Mouse (Mus musculus): ENCODE data around the gene 1700025G04Rik. TPM values are rescaled to one million over a fixed set of nuclear protein-coding genes. Genes with fewer than 3 reads are reported as not detected.

Gene 1700025G04Rik
- polyA plus RNA-seq, 1 experiment from 2014 or later = 25.8 TPM

DNA sequence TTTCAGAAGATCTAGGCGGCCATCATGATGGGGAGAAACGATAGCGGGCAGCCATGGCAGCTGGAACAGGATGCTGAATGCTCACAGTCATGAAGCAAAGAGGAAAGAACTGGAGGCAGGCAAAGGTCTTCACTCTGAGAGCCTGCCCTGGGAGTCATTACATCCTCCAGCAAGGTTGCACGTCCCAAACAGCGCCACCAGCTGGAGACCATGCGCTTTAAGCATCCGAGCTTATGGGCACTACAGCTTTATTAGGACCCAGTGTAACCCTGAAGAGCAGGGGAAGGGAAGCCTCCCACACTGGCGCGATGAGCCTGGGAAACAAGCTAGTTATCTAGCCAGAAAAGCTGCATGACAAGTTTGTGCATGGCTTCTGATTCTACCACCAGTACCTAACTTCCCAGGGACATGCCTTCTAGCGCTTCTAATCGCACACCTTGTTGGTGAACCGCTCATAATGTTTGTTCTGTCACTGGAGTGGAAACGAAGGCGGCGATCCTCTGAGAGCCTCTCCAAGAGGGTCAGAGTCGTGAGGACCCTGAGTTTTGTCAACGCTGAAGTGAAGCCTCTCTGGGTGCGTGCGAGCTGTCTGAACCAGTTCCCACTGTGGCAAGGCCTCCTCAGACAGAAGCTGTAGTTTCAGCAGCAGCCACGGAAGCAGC is 228.5 kb downstream of the 1700025G04Rik start:
- H3K4me1 ChIP-seq (replicated peaks; ENCODE audit: control insufficient read depth, insufficient read depth, low read length) = no peaks in the 10 kb centered on the region
- 59% methylated on average over 20 of the region's 20 CpGs for WGBS
- no peaks in the 10 kb centered on the region for H3K27me3 ChIP-seq (replicated peaks; ENCODE audit: control insufficient read depth, insufficient read depth, low read length)
- H3K9ac ChIP-seq (ENCODE audit: low read depth, low read length) = no peak overlapping the region
- TF ChIP-seq CTCF (IDR thresholded peaks at IDR 0.05; ENCODE audit: low read depth) = peak; percentile 50
- no peak for ATAC-seq
- H3K36me3 ChIP-seq (ENCODE audit: control insufficient read depth, insufficient read depth) = no peaks in the 10 kb centered on the region
- no peak overlapping the region for H3K27ac ChIP-seq (ENCODE audit: low read depth, low read length)
- H3K4me2 ChIP-seq (replicated peaks; ENCODE audit: low read depth) = peak overlapping the region; percentile 13; the same call in 1 of the 2 replicates
- H3K9me3 ChIP-seq (ENCODE audit: control insufficient read depth) = no peaks in the 10 kb centered on the region
- no peak overlapping the region; the same call in 1 of the 2 replicates for H3K4me3 ChIP-seq (ENCODE audit: low read depth, low read length)

DNA sequence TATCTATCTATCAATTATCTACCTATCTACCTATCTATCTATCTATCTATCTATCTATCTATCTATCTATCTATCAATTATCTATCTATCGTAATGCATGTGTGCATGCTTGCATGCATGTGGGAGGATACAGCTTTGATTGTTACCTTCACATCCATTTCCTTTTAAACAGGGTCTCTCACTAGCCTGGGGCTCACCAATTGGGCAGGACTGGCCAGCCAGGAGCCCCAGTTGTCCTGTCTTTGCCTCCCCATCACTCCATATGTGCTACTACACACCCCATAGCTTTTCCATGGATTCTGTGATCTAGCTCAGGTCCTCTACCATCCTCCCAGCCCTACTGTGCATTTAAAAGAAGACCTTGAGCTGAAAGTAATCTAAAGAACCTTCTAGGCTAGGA is 231.5 kb downstream of the 1700025G04Rik start:
- TF ChIP-seq CTCF (IDR thresholded peaks at IDR 0.05; ENCODE audit: low read depth) = no peak
- ATAC-seq = no peak
- no peaks in the 10 kb centered on the region for H3K36me3 ChIP-seq (ENCODE audit: control insufficient read depth, insufficient read depth)
- no peak overlapping the region for H3K27ac ChIP-seq (ENCODE audit: low read depth, low read length)
- H3K9ac ChIP-seq (ENCODE audit: low read depth, low read length) = no peak overlapping the region
- no peaks in the 10 kb centered on the region for H3K9me3 ChIP-seq (ENCODE audit: control insufficient read depth)
- H3K4me1 ChIP-seq (replicated peaks; ENCODE audit: control insufficient read depth, insufficient read depth, low read length) = no peaks in the 10 kb centered on the region
- H3K4me2 ChIP-seq (replicated peaks; ENCODE audit: low read depth) = no peak overlapping the region
- WGBS = 91% methylated on average over 1 of the region's 1 CpGs
- no peaks in the 10 kb centered on the region for H3K27me3 ChIP-seq (replicated peaks; ENCODE audit: control insufficient read depth, insufficient read depth, low read length)
- H3K4me3 ChIP-seq (ENCODE audit: low read depth, low read length) = no peak overlapping the region

GRCm38 (mm10) chr1:151855561-151855960 is 234.4 kb downstream of the 1700025G04Rik start:
- H3K27me3 ChIP-seq (replicated peaks; ENCODE audit: control insufficient read depth, insufficient read depth, low read length) = no peaks in the 10 kb centered on the region
- no peak overlapping the region for H3K27ac ChIP-seq (ENCODE audit: low read depth, low read length)
- 58% methylated on average over 1 of the region's 1 CpGs for WGBS
- no peaks in the 10 kb centered on the region for H3K9me3 ChIP-seq (ENCODE audit: control insufficient read depth)
- no peak overlapping the region for H3K9ac ChIP-seq (ENCODE audit: low read depth, low read length)
- no peaks in the 10 kb centered on the region for H3K36me3 ChIP-seq (ENCODE audit: control insufficient read depth, insufficient read depth)
- ATAC-seq = no peak
- H3K4me3 ChIP-seq (ENCODE audit: low read depth, low read length) = no peak overlapping the region
- no peaks in the 10 kb centered on the region for H3K4me1 ChIP-seq (replicated peaks; ENCODE audit: control insufficient read depth, insufficient read depth, low read length)
- no peak overlapping the region for H3K4me2 ChIP-seq (replicated peaks; ENCODE audit: low read depth)
- no peak for TF ChIP-seq CTCF (IDR thresholded peaks at IDR 0.05; ENCODE audit: low read depth)

- WGBS = 85% methylated on average over 3 of the region's 3 CpGs
- H3K4me1 ChIP-seq (replicated peaks; ENCODE audit: control insufficient read depth, insufficient read depth, low read length) = no peaks in the 10 kb centered on the region
- H3K4me2 ChIP-seq (replicated peaks; ENCODE audit: low read depth) = no peak overlapping the region
- H3K9ac ChIP-seq (ENCODE audit: low read depth, low read length) = no peak overlapping the region
- H3K9me3 ChIP-seq (ENCODE audit: control insufficient read depth) = 0 out of 2 replicates have a peak, but pooled peaks cover 4% of the 10 kb centered on the region
- no peak overlapping the region for H3K27ac ChIP-seq (ENCODE audit: low read depth, low read length)
- H3K36me3 ChIP-seq (ENCODE audit: control insufficient read depth, insufficient read depth) = no peaks in the 10 kb centered on the region
- H3K4me3 ChIP-seq (ENCODE audit: low read depth, low read length) = no peak overlapping the region
- no peaks in the 10 kb centered on the region for H3K27me3 ChIP-seq (replicated peaks; ENCODE audit: control insufficient read depth, insufficient read depth, low read length)
- ATAC-seq = no peak
- TF ChIP-seq CTCF (IDR thresholded peaks at IDR 0.05; ENCODE audit: low read depth) = no peak
Measured at GRCm38 (mm10) chr1:151851976-151852375, 237.9 kb downstream of the 1700025G04Rik start.

DNA sequence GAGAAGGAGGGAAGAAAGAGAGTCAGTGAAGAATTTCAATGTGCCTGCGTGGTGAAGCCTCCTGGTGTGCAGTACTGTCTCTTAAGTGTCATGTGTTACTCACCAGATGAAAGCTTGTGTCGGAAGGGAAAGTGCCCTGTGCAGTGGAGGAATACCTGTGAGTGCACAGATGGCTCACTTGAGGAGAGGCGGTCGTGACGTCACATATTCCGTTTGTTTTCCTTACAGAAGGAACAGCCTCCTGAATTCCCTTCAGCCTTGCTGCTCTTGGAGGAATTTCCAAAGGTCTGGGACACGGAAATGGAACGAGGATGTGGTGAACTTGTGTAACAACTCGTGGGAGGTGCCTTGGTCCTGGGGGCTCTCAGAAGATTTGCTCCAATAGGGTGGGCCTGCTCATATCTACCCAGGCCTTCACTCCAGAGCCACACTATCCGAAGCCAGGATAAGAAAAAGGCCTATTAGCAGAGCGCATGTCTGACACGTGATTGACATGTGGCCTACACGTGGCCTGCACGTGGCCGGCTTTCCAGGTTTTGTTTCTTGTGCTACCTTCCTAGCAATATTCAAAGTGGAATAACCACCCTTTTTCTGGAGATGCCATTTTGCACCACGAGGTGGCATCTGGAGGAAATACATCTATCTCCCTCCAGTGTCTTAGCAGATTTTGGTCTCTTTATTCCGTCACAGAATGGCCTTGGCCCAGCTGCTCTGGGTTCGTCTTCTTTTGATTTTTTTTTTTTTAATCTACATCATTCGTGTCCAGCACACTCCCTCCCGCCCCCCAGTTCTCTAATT is 238.7 kb downstream of the 1700025G04Rik start:
- Histone ChIP-seq H3K4me2 (replicated peaks; ENCODE audit: low read depth) (no peak overlapping the region), H3K9ac (ENCODE audit: low read depth, low read length) (no peak overlapping the region), H3K9me3 (ENCODE audit: control insufficient read depth) (0 out of 2 replicates have a peak, but pooled peaks cover 4% of the 10 kb centered on the region), H3K27ac (ENCODE audit: low read depth, low read length) (no peak overlapping the region), H3K4me3 (ENCODE audit: low read depth, low read length) (no peak overlapping the region), H3K36me3 (ENCODE audit: control insufficient read depth, insufficient read depth) (no peaks in the 10 kb centered on the region), H3K27me3 (replicated peaks; ENCODE audit: control insufficient read depth, insufficient read depth, low read length) (no peaks in the 10 kb centered on the region), H3K4me1 (replicated peaks; ENCODE audit: control insufficient read depth, insufficient read depth, low read length) (no peaks in the 10 kb centered on the region)
- TF ChIP-seq CTCF (IDR thresholded peaks at IDR 0.05; ENCODE audit: low read depth) = peak; percentile 35
- no peak for ATAC-seq
- WGBS = 90% methylated on average over 20 of the region's 20 CpGs

DNA sequence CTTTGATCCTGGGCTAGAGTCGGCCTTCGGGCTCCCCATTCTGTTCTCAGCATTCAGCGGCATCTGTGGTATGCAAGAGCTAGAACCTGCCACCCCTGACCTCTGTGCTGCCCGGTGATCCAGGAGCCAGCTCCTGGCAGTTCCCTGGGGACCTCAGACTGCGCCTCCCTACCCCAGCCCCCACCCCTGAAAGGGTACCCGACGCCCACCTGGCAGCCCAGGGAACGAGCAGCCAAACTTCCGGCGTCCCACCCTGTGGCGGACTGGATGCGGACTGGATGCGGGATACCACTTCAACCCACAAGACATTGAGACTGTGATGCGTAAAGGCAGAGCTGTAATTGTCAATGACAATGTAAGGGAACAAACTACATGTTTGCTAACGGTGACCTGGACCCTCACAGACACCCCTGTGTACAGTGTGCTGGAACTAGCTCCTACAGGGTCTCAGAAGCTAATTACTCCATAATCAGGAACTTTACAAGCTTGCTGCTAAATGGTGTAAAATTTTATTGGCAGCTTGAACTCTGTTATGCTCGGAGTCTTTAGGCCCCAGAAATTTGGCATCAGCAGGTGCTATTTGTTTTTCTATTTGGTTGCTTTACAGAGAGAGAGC is 239.8 kb downstream of the 1700025G04Rik start:
- H3K4me3 ChIP-seq (ENCODE audit: low read depth, low read length) = no peak overlapping the region
- no peak for ATAC-seq
- H3K27ac ChIP-seq (ENCODE audit: low read depth, low read length) = no peak overlapping the region
- no peaks in the 10 kb centered on the region for H3K27me3 ChIP-seq (replicated peaks; ENCODE audit: control insufficient read depth, insufficient read depth, low read length)
- H3K36me3 ChIP-seq (ENCODE audit: control insufficient read depth, insufficient read depth) = no peaks in the 10 kb centered on the region
- no peaks in the 10 kb centered on the region for H3K4me1 ChIP-seq (replicated peaks; ENCODE audit: control insufficient read depth, insufficient read depth, low read length)
- no peak overlapping the region for H3K4me2 ChIP-seq (replicated peaks; ENCODE audit: low read depth)
- 85% methylated on average over 16 of the region's 16 CpGs for WGBS
- 0 out of 2 replicates have a peak, but pooled peaks cover 4% of the 10 kb centered on the region for H3K9me3 ChIP-seq (ENCODE audit: control insufficient read depth)
- no peak for TF ChIP-seq CTCF (IDR thresholded peaks at IDR 0.05; ENCODE audit: low read depth)
- no peak overlapping the region for H3K9ac ChIP-seq (ENCODE audit: low read depth, low read length)
